Mouse (Mus musculus) spleen, adult 2 months (tissue): ENCODE results near the gene Gm20388.

ENCODE experiments used
- CTCF ChIP-seq: fragments of 200-500 bp; IDR thresholded peaks from 2 replicates; pipeline ENCODE4 v1.5.1; 2011; ENCODE audit warnings: mild to moderate bottlenecking, inconsistent platforms; ENCODE audit not compliant: insufficient read depth, insufficient read length, insufficient replicate concordance; ENCODE audit errors: extremely low read depth
- POLR2A ChIP-seq: fragments of 200-500 bp; IDR thresholded peaks from 2 replicates; pipeline ENCODE4 v1.6.1; 2011; ENCODE audit warnings: low read depth, low read length, inconsistent platforms

DNA sequence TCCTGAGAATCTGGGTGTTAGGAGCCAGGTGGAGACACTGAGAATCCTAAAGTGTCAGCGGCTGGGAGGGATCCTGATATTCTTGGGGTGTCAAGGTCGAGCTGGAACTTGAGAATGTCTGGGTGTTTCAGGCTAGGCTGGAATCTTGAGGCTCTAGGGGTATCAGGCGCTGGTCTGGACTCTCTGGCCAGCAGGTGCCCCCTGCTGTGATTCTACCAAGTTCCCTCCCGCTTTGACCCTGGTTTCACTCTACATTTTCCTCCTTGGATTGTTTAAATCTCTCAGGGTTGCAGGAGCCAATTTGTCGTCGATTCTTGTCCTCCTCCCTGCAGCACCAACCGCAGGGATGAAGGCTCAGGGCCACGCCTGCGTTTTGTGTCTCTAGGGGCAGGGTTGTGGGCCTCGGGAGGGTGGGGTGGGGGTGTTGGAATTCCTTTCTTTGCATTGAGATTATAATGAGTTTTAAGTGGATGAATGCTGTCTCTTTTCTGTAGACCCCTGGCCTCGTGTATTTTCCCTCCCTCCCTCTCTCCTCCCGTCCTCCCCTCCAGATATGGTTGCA lies 3895.8 kb downstream of the Gm20388 start:
- TF ChIP-seq POLR2A (no peak), CTCF (no peak)
